Mouse (Mus musculus): Measurements from ENCODE around the gene Shc2.
A peak's percentile ranks its signal among the peaks of the same experiment; 100 is the strongest.

The Shc2 gene

DNA sequence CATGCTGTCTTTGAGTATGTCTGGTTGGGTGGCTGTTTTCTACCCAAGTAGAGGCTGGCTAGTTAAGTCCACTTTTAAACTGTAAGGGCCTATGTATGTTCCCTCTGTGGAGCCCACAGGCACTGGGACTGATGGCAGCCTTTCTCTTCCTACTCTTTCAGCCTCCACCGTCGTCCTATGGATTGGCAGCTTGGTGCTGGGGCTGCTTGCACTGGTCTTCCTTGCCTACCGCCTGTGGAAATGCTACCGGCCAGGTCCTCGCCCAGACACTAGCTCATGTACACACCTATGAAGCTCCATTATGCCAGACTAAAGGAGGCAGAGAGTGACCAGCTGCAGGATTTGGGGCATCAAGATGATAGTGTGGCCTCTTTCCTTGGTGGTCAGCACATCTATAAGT lies 30.4 kb upstream of the Shc2 start:
- peak; percentile 61 for DNase-seq

DNA sequence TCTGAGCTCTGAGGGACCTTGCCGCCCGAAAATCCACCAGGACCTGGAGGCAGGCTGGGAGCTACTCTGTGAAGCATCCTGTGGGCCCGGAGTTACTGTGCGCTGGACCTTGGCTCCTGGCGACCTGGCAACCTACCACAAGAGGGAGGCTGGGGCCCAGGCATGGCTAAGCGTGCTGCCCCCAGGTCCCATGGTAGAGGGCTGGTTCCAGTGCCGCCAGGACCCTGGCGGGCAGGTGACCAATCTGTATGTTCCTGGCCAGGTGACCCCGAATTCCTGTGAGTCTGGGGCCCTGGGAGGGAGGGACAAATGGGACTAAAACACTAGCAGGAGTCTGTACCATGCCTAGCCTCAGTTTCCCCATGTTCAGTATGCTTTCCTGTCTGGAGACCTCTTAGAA lies 28.8 kb upstream of the Shc2 start:
- DNase-seq: peak; percentile 59

- DNase-seq: peak; percentile 52
Observed at GRCm38 (mm10) chr10:79665051-79665450, 27.3 kb upstream of the Shc2 start.

DNA sequence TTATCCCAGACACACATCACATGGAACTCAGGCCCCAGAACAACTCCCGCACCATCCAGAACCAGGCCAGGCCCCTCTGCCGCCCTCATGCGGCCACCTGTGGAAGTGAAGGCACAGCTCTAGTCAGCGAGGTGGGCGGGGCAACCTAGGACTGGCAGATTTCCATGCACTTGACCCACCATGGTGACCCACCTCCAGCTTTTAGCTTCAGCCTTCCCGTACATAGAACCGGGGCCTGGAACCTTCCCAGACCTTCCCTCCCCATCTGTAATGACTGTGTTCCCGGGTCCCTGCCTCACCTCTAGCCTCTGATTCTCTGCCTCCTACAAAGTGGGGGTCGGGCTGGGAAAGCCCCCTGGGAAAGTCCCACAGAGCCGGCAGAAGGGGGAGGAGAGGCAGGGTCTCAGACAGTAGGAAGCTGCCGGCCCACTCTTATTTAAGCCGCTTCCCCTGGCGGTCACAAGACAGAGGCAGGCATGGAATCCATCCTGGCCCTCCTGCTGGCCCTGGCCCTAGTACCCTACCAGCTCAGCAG lies 26.5 kb upstream of the Shc2 start, which contains the start of gene Madcam1:
Gene Madcam1 (plus strand): TSS at position 429 of the 535 bp plus-strand sequence.
- peak; percentile 67 for DNase-seq

GRCm38 (mm10) chr10:79661861-79662260 lies 24.1 kb upstream of the Shc2 start:
- no peak for DNase-seq

GRCm38 (mm10) chr10:79660298-79660697 lies 22.6 kb upstream of the Shc2 start:
- DNase-seq: no peak

GRCm38 (mm10) chr10:79658829-79659228 lies 21.1 kb upstream of the Shc2 start:
- no peak for DNase-seq

DNA sequence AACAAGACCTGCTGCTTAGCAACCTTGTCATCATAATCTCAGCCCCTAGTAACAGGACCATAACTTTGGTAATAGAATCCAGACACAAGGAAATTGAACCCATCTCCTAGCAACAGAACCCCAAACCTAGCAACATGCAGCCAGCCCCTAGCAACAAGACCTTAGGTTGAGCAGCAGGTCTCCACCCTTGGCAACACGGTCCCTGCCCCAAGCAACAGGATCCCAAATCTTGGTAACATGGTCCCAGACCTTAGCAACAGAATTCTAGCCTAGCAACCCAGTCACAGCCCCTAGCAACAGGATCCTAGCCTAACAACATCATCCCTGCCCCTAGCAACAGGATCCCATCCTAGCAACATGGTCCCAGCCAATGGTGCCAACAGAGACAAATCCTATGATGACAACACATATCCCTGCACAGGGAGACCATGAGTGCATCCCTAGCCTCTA lies 17.3 kb upstream of the Shc2 start:
- no peak for DNase-seq

DNA sequence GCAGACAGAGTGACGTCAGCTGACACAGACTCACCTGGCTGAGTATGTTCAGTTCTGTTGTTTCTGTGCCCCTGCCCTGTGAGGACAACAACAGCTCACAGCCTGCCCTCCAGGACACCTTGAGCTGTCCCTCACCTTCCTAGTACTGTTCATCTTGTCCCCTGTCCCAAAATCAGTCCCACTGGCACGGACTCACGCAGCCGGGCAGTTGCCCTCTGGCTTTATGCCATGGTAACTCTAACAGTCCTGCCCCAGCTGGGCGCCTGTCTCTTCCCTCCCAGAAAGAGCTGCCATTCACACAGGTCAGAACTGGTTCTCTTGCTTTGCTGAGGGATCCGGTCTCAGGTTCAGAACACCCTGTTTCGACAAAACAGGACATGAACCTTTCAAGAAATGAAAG lies 15.1 kb upstream of the Shc2 start:
- no peak for DNase-seq

GRCm38 (mm10) chr10:79649070-79649751 lies 11.5 kb upstream of the Shc2 start:
- peak; percentile 75 for DNase-seq

- DNase-seq: no peak
Observed at GRCm38 (mm10) chr10:79645711-79646110, 8.0 kb upstream of the Shc2 start, which contains the start of gene Odf3l2. Odf3l2 (minus strand) TSS chr10:79645738.

GRCm38 (mm10) chr10:79638486-79639204 lies 927 bp upstream of the Shc2 start:
- peak; percentile 72 for DNase-seq

DNA sequence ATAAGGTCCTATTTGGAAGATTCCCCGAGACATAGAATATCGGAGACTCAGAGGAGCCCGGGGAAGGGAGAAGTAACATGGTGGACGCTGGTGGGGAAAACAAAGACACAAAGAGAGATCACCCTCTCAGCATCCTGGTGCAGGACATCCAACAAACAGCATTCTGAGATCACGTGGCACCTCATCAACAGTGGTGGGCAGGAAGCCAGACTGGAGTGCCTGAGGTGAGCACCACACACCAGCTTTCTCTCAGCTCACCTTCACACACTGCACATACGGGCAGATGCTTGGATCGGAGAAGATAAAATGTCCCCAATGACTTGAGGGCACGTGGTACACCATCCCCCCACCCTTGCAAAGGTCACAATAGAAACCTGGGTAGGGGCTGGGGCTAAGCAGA lies 1.4 kb downstream of the Shc2 start:
- peak; percentile 65 for DNase-seq

DNA sequence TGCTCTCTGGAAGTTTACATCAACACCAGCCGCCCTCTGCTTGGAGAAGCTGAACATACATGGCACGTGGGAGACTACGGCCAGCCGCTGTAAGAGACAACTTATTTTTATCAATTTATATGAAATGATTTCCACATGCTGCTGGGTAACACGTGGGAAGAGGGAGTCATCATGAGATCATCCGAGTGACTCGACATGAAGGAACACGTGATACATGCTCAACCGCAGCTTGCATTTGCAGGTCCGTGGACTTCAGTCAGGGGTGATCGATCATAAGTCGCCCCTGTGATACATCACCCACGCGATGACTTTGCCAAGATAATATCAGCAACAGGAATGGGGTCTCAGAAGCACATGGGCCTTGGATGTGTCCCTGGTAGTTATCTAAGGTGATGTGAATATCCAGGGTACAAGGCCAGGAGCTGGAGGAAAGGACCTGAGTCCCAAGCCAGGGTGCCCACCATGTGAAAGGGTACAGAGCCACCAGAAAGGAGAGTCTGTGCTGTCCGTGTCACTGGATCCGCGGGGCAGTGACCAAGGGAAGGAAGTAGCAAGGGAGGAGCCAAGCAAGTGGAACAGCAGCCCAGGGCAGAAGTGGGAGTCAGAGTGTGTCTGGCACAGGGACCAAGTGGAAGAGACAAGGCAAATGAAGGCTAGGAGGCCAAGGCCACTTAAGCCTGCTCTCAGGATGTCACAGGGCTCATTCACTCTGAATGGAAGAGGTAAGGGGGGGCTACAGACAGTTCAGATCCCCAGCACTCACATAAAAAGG lies 4.5 kb downstream of the Shc2 start:
- no peak for DNase-seq

DNA sequence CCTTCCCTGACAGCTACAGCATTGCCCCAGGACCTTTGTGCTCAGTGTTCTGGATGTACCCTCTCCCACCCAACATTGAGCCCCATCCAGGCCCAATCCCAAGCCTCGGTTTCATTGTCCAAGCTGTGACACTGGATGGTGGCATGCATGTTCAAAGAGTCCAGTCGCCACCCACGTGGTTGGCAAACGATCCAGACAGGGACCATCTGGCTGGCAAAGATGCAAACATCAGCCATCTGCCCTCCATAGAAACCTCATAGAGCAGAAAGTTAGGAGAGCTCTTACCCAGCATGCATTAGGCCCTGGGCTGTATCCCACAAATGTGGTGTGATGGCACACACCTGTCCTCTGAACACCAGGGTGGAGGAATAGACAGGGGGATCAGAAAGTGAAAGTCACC lies 6.3 kb downstream of the Shc2 start:
- DNase-seq: no peak

- DNase-seq: no peak
Observed at GRCm38 (mm10) chr10:79628377-79628776, 9.3 kb downstream of the Shc2 start.

- no peak for DNase-seq
Observed at GRCm38 (mm10) chr10:79626156-79626555, 11.6 kb downstream of the Shc2 start.

DNA sequence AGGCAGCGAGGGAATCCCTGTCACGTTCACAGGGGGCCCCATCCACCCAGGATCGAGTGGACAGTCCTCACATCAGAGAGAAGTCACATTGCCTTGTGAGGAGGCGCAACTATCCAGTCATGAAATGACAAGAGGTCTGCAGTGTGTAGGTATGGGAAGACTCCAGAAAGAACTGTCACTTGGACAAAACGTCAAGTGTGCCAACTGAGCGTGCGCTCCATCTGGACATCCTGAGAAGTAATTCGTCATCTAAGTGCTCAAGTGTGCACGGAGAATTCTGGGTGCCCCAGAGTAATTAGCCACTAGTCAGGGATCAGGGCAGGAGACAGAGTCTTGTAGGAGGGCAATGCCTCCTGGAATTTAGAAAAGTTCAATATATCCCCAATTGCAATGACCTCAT lies 12.3 kb downstream of the Shc2 start:
- no peak for DNase-seq

DNA sequence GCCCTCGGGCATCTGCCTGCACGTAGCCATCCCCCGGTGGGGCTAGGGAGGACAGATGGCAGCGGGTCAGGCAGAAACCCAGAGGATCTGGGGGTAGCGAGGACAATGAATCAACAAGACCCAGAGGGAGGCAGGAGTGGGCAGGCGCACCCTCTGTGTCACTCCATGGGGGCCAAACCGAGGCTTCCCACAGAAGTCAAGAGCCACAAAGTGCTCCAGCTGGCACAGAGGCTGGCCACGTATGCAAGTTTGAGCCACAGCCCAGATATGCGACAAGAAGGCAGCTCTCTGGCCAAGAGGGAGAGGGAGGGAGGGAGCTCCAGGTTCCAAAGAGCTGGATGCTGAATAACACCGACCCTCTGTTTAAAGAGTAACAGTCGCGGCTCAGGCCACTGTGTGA lies 13.8 kb downstream of the Shc2 start:
- no peak for DNase-seq

GRCm38 (mm10) chr10:79616376-79616775 lies 21.3 kb downstream of the Shc2 start:
- DNase-seq: no peak

DNA sequence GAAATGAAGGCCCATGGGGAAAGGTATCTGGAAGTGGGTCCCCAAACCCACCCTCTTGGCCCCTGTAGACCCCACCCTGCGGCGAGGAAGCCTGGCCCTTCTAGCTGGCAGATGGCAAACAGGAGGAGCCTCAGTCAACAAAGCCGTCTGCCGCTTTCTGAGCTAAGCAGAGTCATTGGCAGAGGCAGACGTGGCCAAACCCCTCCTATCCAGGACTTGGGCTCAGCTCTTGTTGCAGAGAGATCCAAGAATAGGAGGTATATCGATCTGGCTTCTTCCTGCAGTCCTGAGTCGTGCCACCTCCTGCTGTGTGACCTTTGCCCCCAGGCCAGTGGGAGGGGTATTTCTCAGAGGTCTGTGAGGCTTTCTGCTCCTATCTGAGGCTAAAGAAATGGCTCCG lies 21.9 kb downstream of the Shc2 start:
- DNase-seq: peak; percentile 67

- no peak for DNase-seq
Observed at GRCm38 (mm10) chr10:79614305-79614643, 23.4 kb downstream of the Shc2 start.

GRCm38 (mm10) chr10:79613578-79614304 lies 24.0 kb downstream of the Shc2 start, which contains the start of gene C2cd4c:
C2cd4c (minus strand) TSS chr10:79614025.
- DNase-seq: peak; percentile 86
